Mouse (Mus musculus): Measurements from ENCODE around the gene Smpd3.

DNA sequence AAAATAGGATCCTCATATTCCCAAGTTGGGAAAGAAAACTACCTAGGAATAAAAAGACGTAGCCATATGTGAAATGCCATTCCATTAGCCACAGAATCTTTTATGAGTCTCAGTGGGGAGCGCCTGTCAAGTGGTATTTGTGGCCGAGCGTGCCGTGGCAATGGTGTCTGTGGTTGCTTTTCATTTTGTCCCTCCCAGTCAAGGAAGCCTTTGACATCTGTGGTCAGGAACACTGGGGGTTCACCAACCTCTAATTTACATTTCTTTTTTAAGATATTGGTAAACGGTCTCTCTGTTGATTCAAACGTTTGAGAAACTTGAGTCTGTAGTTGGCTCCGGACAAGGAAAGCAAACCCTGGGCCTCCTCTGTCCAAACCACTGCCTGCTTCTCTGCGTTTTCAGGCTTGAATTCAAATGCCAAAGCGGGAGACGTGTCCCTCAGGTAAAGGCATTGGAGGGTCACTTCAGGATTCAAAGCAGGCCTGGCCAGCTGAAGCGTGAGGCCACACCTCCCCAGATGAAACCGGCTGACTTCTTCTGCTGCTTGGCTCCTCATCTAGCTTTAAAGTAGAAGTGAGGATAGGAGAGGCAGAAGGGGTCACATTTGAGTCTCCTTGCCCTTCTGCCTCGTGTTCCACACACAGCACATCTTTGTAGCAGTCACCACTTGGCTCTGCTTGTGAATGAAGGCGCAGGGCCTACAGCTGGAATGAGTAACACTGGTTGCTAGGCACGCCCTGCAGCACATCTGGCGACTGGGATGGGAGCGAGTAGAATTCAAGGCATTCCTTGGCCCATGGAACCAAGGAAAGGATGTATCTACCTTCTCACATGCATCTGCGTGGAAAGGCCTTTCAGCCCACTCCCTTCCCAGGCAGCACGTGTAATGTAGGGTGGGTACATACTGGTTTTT, 45.0 kb downstream of the Smpd3 start:
- TF ChIP-seq CTCF (IDR thresholded peaks at IDR 0.05; ENCODE audit: borderline replicate concordance, control insufficient read depth, extremely low read depth, insufficient read depth, low read length, poor library complexity) (no peak), POLR2A (IDR thresholded peaks at IDR 0.05; ENCODE audit: control insufficient read depth, extremely low read depth, insufficient read depth, low read length, poor library complexity) (no peak)
